Comparison of ENCODE assay signal across 8 mouse cellular contexts in genomic region chr5:125327596-125328385, GRCm38 (mm10). TPM values are rescaled to one million over a fixed set of nuclear protein-coding genes. Genes with fewer than 3 reads are reported as not detected.
DNase-seq lines count a peak whose midpoint lies in the region; ATAC-seq and TF ChIP-seq lines count a peak whose summit lies in the region.

No protein-coding gene starts in this region.

- peak overlapping the region; percentile 14; the same call in 1 of the 2 replicates for H3K4me3 ChIP-seq in heart, embryonic 11.5 days (ENCODE audit: low read depth, low read length)
- H3K4me3 ChIP-seq in MEL (ENCODE audit: control insufficient read depth in 1 of 2, insufficient read depth in 1 of 2, low read depth in 2 of 2, low read length in 2 of 2), result no peak overlapping the region
- peak overlapping the region; percentile 33 for H3K4me3 ChIP-seq in midbrain, embryonic 14.5 days (replicated peaks; ENCODE audit: low read depth, low read length)

- no peaks in the 10 kb centered on the region for H3K36me3 ChIP-seq in heart, embryonic 11.5 days (ENCODE audit: control insufficient read depth, insufficient read depth, low read length)
- H3K36me3 ChIP-seq in MEL (ENCODE audit: control insufficient read depth in 1 of 2, insufficient read depth in 2 of 2, low read length in 2 of 2), result peaks cover 0 to 3% of the 10 kb centered on the region in 2 experiments; a peak in 2 of 4 replicates
- H3K36me3 ChIP-seq in midbrain, embryonic 14.5 days (ENCODE audit: control insufficient read depth, insufficient read depth, low read length), result no peaks in the 10 kb centered on the region

- no peak for TF ChIP-seq RAD21 in MEL (IDR thresholded peaks at IDR 0.05; ENCODE audit: low read depth, low read length)

- no peaks in the 10 kb centered on the region for H3K9me3 ChIP-seq in heart, embryonic 11.5 days (replicated peaks; ENCODE audit: control insufficient read depth, low read length)
- H3K9me3 ChIP-seq in MEL (replicated peaks; ENCODE audit: insufficient read depth, low read length), result no peaks in the 10 kb centered on the region
- no peaks in the 10 kb centered on the region for H3K9me3 ChIP-seq in midbrain, embryonic 14.5 days (ENCODE audit: control insufficient read depth, low read length)

- intact Hi-C loops in heart, postnatal 10 days (cut with DNase I), result no loop called here

- H3K9ac ChIP-seq in heart, embryonic 11.5 days (ENCODE audit: low read depth, low read length), result 0 out of 2 replicates have a peak overlapping the region, but pooled peaks have one; percentile 11
- H3K9ac ChIP-seq in MEL (ENCODE audit: control insufficient read depth, low read depth, low read length, poor library complexity, severe bottlenecking), result no peak overlapping the region
- H3K9ac ChIP-seq in midbrain, embryonic 14.5 days (replicated peaks; ENCODE audit: low read length), result peak overlapping the region; percentile 49; the same call in 1 of the 2 replicates

- 53% methylated on average over 18 of the region's 18 CpGs for WGBS in heart, embryonic 11.5 days (ENCODE audit: insufficient replicate concordance)
- WGBS in midbrain, embryonic 14.5 days, result 58% methylated on average over 18 of the region's 18 CpGs

- H3K4me2 ChIP-seq in heart, embryonic 11.5 days, result peak overlapping the region; percentile 44
- H3K4me2 ChIP-seq in midbrain, embryonic 14.5 days (ENCODE audit: low read length), result peak overlapping the region; percentile 50

- TF ChIP-seq EP300 in MEL (IDR thresholded peaks at IDR 0.05; ENCODE audit: low read depth in 1 of 2, low read length in 2 of 2), result no peak

- no peaks in the 10 kb centered on the region for H3K27me3 ChIP-seq in heart, embryonic 11.5 days (ENCODE audit: control insufficient read depth, insufficient read depth, low read length)
- H3K27me3 ChIP-seq in MEL (ENCODE audit: control insufficient read depth in 1 of 2, insufficient read depth in 2 of 2, low read length in 2 of 2), result no peaks in the 10 kb centered on the region
- no peaks in the 10 kb centered on the region for H3K27me3 ChIP-seq in midbrain, embryonic 14.5 days (ENCODE audit: control insufficient read depth, insufficient read depth, low read length)

- TF ChIP-seq CTCF in MEL (IDR thresholded peaks at IDR 0.05 in 2 of 3, conservative IDR thresholded peaks at IDR 0.05 in 1 of 3; ENCODE audit: control insufficient read depth in 1 of 3, insufficient read depth in 1 of 3, low read depth in 2 of 3, low read length in 3 of 3, poor library complexity in 1 of 3, severe bottlenecking in 1 of 3), result no peak

- no peak for DNase-seq in heart, postnatal 10 days
- no peak for DNase-seq in MEL (ENCODE audit: low read depth, low spot score)
- peak; percentile 31 for DNase-seq in forelimb bud, embryonic 11.5 days (ENCODE audit: low read depth, low spot score)
- peak; percentile 80 for DNase-seq in midbrain, embryonic 14.5 days
- DNase-seq in frontal cortex, postnatal 25 days (ENCODE audit: low spot score in 2 of 2), result no peak
- DNase-seq in layer of hippocampus, adult 9-11 months, result no peak
- no peak for DNase-seq in gastrocnemius, postnatal 10 days

- no peak for TF ChIP-seq POLR2A in MEL (IDR thresholded peaks at IDR 0.05; ENCODE audit: control insufficient read depth in 1 of 2, insufficient read depth in 1 of 2, low read depth in 1 of 2, low read length in 2 of 2, poor library complexity in 1 of 2)

- ATAC-seq in heart, embryonic 11.5 days (replicated peaks; ENCODE audit: insufficient number of reproducible peaks, low FRiP score, low TSS enrichment), result no peak
- ATAC-seq in midbrain, embryonic 14.5 days (ENCODE audit: low FRiP score, low TSS enrichment), result peak; percentile 70; the same call in 1 of the 2 replicates

- peaks cover 46% of the 10 kb centered on the region for H3K4me1 ChIP-seq in heart, embryonic 11.5 days (ENCODE audit: control insufficient read depth, insufficient read depth, low read length)
- no peaks in the 10 kb centered on the region for H3K4me1 ChIP-seq in MEL (ENCODE audit: control insufficient read depth in 1 of 2, insufficient read depth in 2 of 2, low read length in 2 of 2)
- H3K4me1 ChIP-seq in midbrain, embryonic 14.5 days (ENCODE audit: control insufficient read depth, insufficient read depth, low read length), result no peaks in the 10 kb centered on the region

- H3K79me2 ChIP-seq in MEL (ENCODE audit: control insufficient read depth, insufficient read depth, low read length, poor library complexity), result peaks cover 13% of the 10 kb centered on the region

- no peak overlapping the region for H3K27ac ChIP-seq in heart, embryonic 11.5 days (ENCODE audit: low read depth, low read length)
- no peak overlapping the region for H3K27ac ChIP-seq in MEL (ENCODE audit: control insufficient read depth, low read depth, low read length)
- H3K27ac ChIP-seq in midbrain, embryonic 14.5 days (replicated peaks; ENCODE audit: low read depth, low read length), result no peak overlapping the region

TF ChIP-seq in MEL, 35 proteins besides CTCF, POLR2A, EP300 and RAD21:
- TF ChIP-seq GATA1 (IDR thresholded peaks at IDR 0.05; ENCODE audit: low read depth, low read length) (no peak), RCOR1 (IDR thresholded peaks at IDR 0.05; ENCODE audit: low read depth, low read length) (no peak), ZNF384 (IDR thresholded peaks at IDR 0.05; ENCODE audit: low read depth, low read length) (no peak), USF1 (IDR thresholded peaks at IDR 0.05; ENCODE audit: low read depth, low read length) (peak; percentile 43), TCF12 (IDR thresholded peaks at IDR 0.05; ENCODE audit: low read depth, low read length) (no peak), POLR2AphosphoS2 (IDR thresholded peaks at IDR 0.05; ENCODE audit: low read length) (no peak), MXI1 (IDR thresholded peaks at IDR 0.05; ENCODE audit: low read depth, low read length) (no peak), TAL1 (IDR thresholded peaks at IDR 0.05; ENCODE audit: low read length) (no peak)
TF ChIP-seq in MEL: peak in this region for 1.

RNA-seq across cellular contexts. Expression of gene Scarb1, which starts 13.1 kb away (rescaled TPM):
- 57.1 and 67.0 TPM in 2 replicates for polyA plus RNA-seq in heart, embryonic 11.5 days (2014; fragmentation: Nextera tagmentation; extraction: Ambion mirVana)
- total RNA-seq in heart, postnatal 10 days (2021), result 10 to 100 TPM; 62.6 to 73.8 TPM
- 51.4 and 53.1 TPM in 2 replicates for total RNA-seq in MEL (2012; rRNA removed)
- 10 to 100 TPM in 1 of 2 experiments, not detected in 1; 98.3 TPM for polyA plus RNA-seq in MEL (2012; ENCODE audit: insufficient read depth in 1 of 2, insufficient read length in 2 of 2, low read depth in 1 of 2, low replicate concordance in 2 of 2, missing spikeins in 1 of 2)
- polyA plus RNA-seq in midbrain, embryonic 14.5 days (2014; fragmentation: Nextera tagmentation; extraction: Ambion mirVana), result 22.8 and 26.8 TPM in 2 replicates
- 10 to 100 TPM; 49.8 to 58.0 TPM for total RNA-seq in gastrocnemius, postnatal 10 days (2021)

Comparison
In these comparisons a context has a peak if more than half of its experiments do, and no peak if none do; other contexts are left out.
1. H3K4me3 ChIP-seq: peak in heart, embryonic 11.5 days (single experiment) and midbrain, embryonic 14.5 days (single experiment); none in MEL (0 of 2).
2. DNase-seq: peak in forelimb bud, embryonic 11.5 days (single experiment) and midbrain, embryonic 14.5 days (single experiment); none in heart, postnatal 10 days (0 of 2), MEL (single experiment), frontal cortex, postnatal 25 days (0 of 2), layer of hippocampus, adult 9-11 months (single experiment) and gastrocnemius, postnatal 10 days (single experiment).